Mouse (Mus musculus) heart, adult 8-10 months (tissue): ENCODE results near the gene Pla2g16. TPM values are rescaled to one million over a fixed set of nuclear protein-coding genes. Genes with fewer than 3 reads are reported as not detected.
A peak's percentile ranks its signal among the peaks of the same experiment; 100 is the strongest.

Experiments
- DNase-seq: peaks from one replicate; pipeline ENCODE4 v3.0.0; 2022; ENCODE audit warnings: low spot score
- total RNA-seq, 4 experiments: library from RNA; stranded (reverse); gene quantifications; 2 replicates each; pipeline ENCODE4 v1.2.4; 2022

The Pla2g16 gene
- total RNA-seq, 4 experiments from 2014 or later = 121 to 150 (median 137) TPM

GRCm38 (mm10) chr19:7564457-7564856, 7.2 kb downstream of the Pla2g16 start:
- no peak for DNase-seq

GRCm38 (mm10) chr19:7566826-7567225, 9.6 kb downstream of the Pla2g16 start:
- DNase-seq = no peak

GRCm38 (mm10) chr19:7568364-7568763, 11.1 kb downstream of the Pla2g16 start:
- no peak for DNase-seq

- no peak for DNase-seq
These were observed 12.4 kb downstream of the Pla2g16 start for GRCm38 (mm10) chr19:7569650-7570049.

GRCm38 (mm10) chr19:7576180-7576579, 18.9 kb downstream of the Pla2g16 start:
- DNase-seq = no peak

GRCm38 (mm10) chr19:7577710-7578109, 20.5 kb downstream of the Pla2g16 start:
- DNase-seq = no peak

- DNase-seq = no peak
These were observed 23.8 kb downstream of the Pla2g16 start for GRCm38 (mm10) chr19:7581042-7581441.

GRCm38 (mm10) chr19:7583101-7583500, 25.8 kb downstream of the Pla2g16 start:
- DNase-seq = peak; percentile 64

GRCm38 (mm10) chr19:7583599-7583998, 26.3 kb downstream of the Pla2g16 start:
- no peak for DNase-seq

- peak; percentile 42 for DNase-seq
These were observed 28.0 kb downstream of the Pla2g16 start for GRCm38 (mm10) chr19:7585279-7585678.

- peak; percentile 34 for DNase-seq
These were observed 28.5 kb downstream of the Pla2g16 start for GRCm38 (mm10) chr19:7585764-7586163.

- no peak for DNase-seq
These were observed 33.5 kb downstream of the Pla2g16 start for GRCm38 (mm10) chr19:7590795-7591194.

GRCm38 (mm10) chr19:7592018-7592417, 34.8 kb downstream of the Pla2g16 start:
- DNase-seq = no peak

- DNase-seq = peak; percentile 63
These were observed 38.3 kb downstream of the Pla2g16 start for GRCm38 (mm10) chr19:7595534-7595933.

GRCm38 (mm10) chr19:7598481-7598880, 41.2 kb downstream of the Pla2g16 start:
- no peak for DNase-seq

- DNase-seq = no peak
These were observed 44.3 kb downstream of the Pla2g16 start for GRCm38 (mm10) chr19:7601551-7601950.

- DNase-seq = no peak
These were observed 46.8 kb downstream of the Pla2g16 start for GRCm38 (mm10) chr19:7604107-7604506.

GRCm38 (mm10) chr19:7605013-7605412, 47.8 kb downstream of the Pla2g16 start:
- DNase-seq = no peak

- no peak for DNase-seq
These were observed 48.9 kb downstream of the Pla2g16 start for GRCm38 (mm10) chr19:7605930-7606783.

GRCm38 (mm10) chr19:7606801-7607689, 49.8 kb downstream of the Pla2g16 start, which contains the start of gene Lgals12:
Lgals12 (minus strand) TSS chr19:7607193.
- no peak for DNase-seq

- no peak for DNase-seq
These were observed 50.5 kb downstream of the Pla2g16 start for GRCm38 (mm10) chr19:7607690-7608201.
